Mouse (Mus musculus): ENCODE results near the gene Fam49a. TPM values are rescaled to one million over a fixed set of nuclear protein-coding genes. Genes with fewer than 3 reads are reported as not detected.
"Not testable (repeated sequence)": the region's sequence is repeated elsewhere in the genome, so short reads cannot be mapped to it uniquely, and the experiment has no call there.

Fam49a gene
- polyA plus RNA-seq, 1 experiment, result not detected

DNA sequence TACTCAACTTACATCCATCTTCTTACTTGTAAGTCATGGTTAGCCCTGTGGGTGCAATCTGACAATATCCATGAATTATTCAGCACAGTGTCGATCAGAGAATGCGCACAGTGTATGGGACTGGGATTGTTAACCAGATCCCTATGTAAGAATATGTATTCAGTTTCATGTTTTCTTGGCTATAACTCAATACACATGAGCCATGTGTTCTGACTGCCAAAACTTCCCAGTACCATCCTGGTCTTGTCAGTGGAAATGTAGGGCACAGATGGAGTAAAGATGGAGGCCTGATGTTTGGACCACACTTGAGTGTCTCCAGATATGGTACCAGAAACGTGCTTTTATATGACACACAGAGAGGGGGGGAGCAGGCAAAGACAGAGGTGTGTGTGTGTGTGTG is 59.2 kb downstream of the Fam49a start:
- TF ChIP-seq MYOG (IDR thresholded peaks at IDR 0.05; ENCODE audit: control insufficient read depth, extremely low read depth, insufficient read length) (no peak), USF1 (IDR thresholded peaks at IDR 0.05; ENCODE audit: low read depth) (no peak), MAX (IDR thresholded peaks at IDR 0.05) (no peak), MYOD1 (IDR thresholded peaks at IDR 0.05; ENCODE audit: control insufficient read depth, insufficient read length, low read depth) (no peak), CEBPB (IDR thresholded peaks at IDR 0.05; ENCODE audit: low read depth) (no peak)
- Histone ChIP-seq H3K27me3 (ENCODE audit: control insufficient read depth, insufficient read depth, insufficient read length) (no peaks in the 10 kb centered on the region), H3ac (ENCODE audit: control insufficient read depth, insufficient read length, low read depth) (no peak overlapping the region), H3K79me2 (ENCODE audit: control insufficient read depth, insufficient read depth) (no peaks in the 10 kb centered on the region), H3K79me3 (ENCODE audit: low read depth) (no peaks in the 10 kb centered on the region), H3K36me3 (ENCODE audit: control insufficient read depth, insufficient read depth) (no peaks in the 10 kb centered on the region), H3K4me3 (ENCODE audit: insufficient read depth, poor library complexity, severe bottlenecking) (no peak overlapping the region)

DNA sequence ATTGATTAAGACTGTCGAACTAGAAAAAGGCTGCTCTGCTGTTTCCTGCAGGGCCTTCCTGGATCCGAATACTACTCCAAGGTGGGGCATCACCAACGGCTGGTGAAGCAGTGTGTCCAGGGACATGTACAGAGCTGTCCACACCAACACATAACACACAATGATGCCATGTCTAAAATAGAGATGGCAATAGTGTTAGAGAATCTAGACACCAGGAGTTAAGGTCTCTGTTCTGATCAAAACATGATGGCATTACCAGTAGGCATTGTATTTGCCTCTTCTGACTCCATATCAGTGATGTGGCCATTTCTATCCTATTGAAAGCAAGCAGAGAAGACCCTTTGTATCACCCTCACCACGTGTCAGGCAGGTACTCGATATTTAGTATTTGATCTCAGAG is 61.1 kb downstream of the Fam49a start:
- Histone ChIP-seq H3K79me3 (ENCODE audit: low read depth) (no peaks in the 10 kb centered on the region), H3K4me3 (ENCODE audit: insufficient read depth, poor library complexity, severe bottlenecking) (no peak overlapping the region), H3ac (ENCODE audit: control insufficient read depth, insufficient read length, low read depth) (no peak overlapping the region), H3K27me3 (ENCODE audit: control insufficient read depth, insufficient read depth, insufficient read length) (no peaks in the 10 kb centered on the region), H3K79me2 (ENCODE audit: control insufficient read depth, insufficient read depth) (no peaks in the 10 kb centered on the region), H3K36me3 (ENCODE audit: control insufficient read depth, insufficient read depth) (no peaks in the 10 kb centered on the region)
- no peak for TF ChIP-seq MAX (IDR thresholded peaks at IDR 0.05)
- TF ChIP-seq MYOD1 (IDR thresholded peaks at IDR 0.05; ENCODE audit: control insufficient read depth, insufficient read length, low read depth), result no peak
- TF ChIP-seq USF1 (IDR thresholded peaks at IDR 0.05; ENCODE audit: low read depth), result no peak
- TF ChIP-seq MYOG (IDR thresholded peaks at IDR 0.05; ENCODE audit: control insufficient read depth, extremely low read depth, insufficient read length), result no peak
- TF ChIP-seq FOSL1 (IDR thresholded peaks at IDR 0.05; ENCODE audit: insufficient read depth, low read length, poor library complexity, severe bottlenecking), result no peak
- TF ChIP-seq CTCF (IDR thresholded peaks at IDR 0.05; ENCODE audit: control insufficient read depth, insufficient read depth, insufficient read length), result no peak
- TF ChIP-seq CEBPB (IDR thresholded peaks at IDR 0.05; ENCODE audit: low read depth), result no peak

DNA sequence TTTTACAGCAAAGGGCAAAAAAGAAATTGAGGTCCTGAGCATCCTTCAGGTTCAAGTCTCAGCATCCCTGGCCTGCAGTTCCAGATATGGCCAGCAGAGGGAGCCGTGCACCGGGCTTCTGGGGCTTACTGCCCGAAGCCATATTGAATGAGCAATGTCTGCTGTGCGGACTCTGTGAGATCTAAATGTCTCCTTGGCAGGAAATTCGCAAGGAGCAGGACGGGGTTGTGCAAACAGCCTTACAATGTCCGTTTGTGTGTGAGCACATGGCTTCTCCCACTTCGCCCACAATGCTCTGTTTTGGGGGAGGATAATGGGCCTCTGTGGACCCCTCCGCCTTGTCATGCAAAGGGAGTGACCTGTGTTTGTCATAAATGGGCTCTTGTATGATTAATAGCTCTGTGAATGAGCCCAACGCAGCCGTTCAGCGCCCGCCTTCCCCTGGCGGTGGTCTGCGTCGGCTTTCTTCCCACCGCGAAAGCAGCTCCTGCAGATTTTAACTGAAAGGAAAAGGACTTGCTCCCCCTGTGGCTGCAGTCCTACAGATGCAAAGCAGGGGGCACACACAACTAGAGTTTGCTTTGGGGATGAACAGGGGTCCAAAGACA is 61.8 kb downstream of the Fam49a start:
- Histone ChIP-seq H3K4me3 (ENCODE audit: insufficient read depth, poor library complexity, severe bottlenecking) (no peak overlapping the region), H3K79me3 (ENCODE audit: low read depth) (no peaks in the 10 kb centered on the region), H3K36me3 (ENCODE audit: control insufficient read depth, insufficient read depth) (no peaks in the 10 kb centered on the region), H3ac (ENCODE audit: control insufficient read depth, insufficient read length, low read depth) (no peak overlapping the region), H3K79me2 (ENCODE audit: control insufficient read depth, insufficient read depth) (no peaks in the 10 kb centered on the region), H3K27me3 (ENCODE audit: control insufficient read depth, insufficient read depth, insufficient read length) (no peaks in the 10 kb centered on the region)
- TF ChIP-seq USF1 (IDR thresholded peaks at IDR 0.05; ENCODE audit: low read depth) (no peak), MYOG (IDR thresholded peaks at IDR 0.05; ENCODE audit: control insufficient read depth, extremely low read depth, insufficient read length) (no peak), MYOD1 (IDR thresholded peaks at IDR 0.05; ENCODE audit: control insufficient read depth, insufficient read length, low read depth) (no peak), CTCF (IDR thresholded peaks at IDR 0.05; ENCODE audit: control insufficient read depth, insufficient read depth, insufficient read length) (peak; percentile 46), FOSL1 (IDR thresholded peaks at IDR 0.05; ENCODE audit: insufficient read depth, low read length, poor library complexity, severe bottlenecking) (no peak)

DNA sequence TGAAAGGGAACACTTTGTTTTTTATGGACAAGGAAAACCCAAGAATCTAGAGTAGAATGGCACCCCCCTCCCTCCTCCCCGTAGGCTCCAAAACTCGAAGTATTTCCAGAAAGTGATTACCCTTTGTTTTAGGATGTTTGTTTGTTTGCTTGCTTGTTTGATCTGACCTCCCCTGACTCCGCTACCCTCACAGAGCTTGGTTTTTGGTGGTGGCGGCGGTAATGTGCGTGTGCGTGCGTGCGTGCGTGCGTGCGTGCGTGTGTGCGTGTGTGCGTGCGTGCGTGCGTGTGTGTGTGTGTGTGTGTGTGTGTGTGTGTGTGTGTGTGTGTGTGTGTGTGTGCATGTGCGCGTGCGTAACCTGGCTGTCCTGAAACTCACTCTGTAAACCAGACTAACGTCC is 62.3 kb downstream of the Fam49a start:
- not testable (repeated sequence) for H3K4me3 ChIP-seq (ENCODE audit: insufficient read depth, poor library complexity, severe bottlenecking); H3K79me2 ChIP-seq (ENCODE audit: control insufficient read depth, insufficient read depth); H3K36me3 ChIP-seq (ENCODE audit: control insufficient read depth, insufficient read depth); H3K79me3 ChIP-seq (ENCODE audit: low read depth); H3K27me3 ChIP-seq (ENCODE audit: control insufficient read depth, insufficient read depth, insufficient read length); H3ac ChIP-seq (ENCODE audit: control insufficient read depth, insufficient read length, low read depth)

DNA sequence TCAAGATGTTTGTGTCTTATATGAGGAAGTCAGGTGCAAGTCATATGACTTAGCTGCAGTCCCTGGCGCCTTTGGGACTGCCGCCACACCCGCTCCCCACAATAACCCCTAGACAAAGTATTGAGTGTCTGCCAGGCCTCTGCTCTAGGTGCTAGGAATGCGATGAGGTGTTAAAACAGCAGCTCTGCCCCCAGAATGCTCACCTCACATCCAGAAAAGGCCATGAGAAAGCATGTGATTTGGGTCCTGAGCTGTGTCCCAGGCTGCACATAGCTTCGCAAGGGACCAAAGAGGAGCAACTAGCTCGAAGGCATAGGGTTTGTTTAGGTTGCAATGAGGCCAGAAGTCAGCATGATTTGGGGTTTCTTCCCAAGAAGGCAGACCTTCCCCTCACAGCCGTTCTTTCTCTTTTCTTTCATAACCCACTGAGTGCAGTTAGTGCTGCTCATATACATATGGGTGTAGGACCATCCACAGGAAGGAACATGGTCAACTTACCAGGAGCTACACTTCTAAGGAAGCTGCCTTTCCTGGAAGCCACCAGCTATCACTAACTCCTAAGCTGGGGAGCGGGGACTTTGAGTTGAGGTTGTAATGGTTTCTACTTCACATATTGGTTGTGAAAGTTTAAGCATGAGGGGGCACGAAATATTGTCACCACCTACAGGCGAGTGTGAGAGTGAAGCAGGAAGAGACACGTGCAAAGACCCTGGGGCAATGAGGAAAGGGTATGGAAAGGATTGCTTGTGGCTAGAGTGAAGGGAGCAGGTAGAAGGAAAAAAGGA is 71.8 kb downstream of the Fam49a start:
- Histone ChIP-seq H3K79me2 (ENCODE audit: control insufficient read depth, insufficient read depth) (no peaks in the 10 kb centered on the region), H3K27me3 (ENCODE audit: control insufficient read depth, insufficient read depth, insufficient read length) (no peaks in the 10 kb centered on the region), H3K36me3 (ENCODE audit: control insufficient read depth, insufficient read depth) (no peaks in the 10 kb centered on the region), H3K4me3 (ENCODE audit: insufficient read depth, poor library complexity, severe bottlenecking) (no peak overlapping the region), H3ac (ENCODE audit: control insufficient read depth, insufficient read length, low read depth) (no peak overlapping the region), H3K79me3 (ENCODE audit: low read depth) (no peaks in the 10 kb centered on the region)
- TF ChIP-seq CEBPB (IDR thresholded peaks at IDR 0.05; ENCODE audit: low read depth), result no peak
- no peak for TF ChIP-seq MAX (IDR thresholded peaks at IDR 0.05)
- no peak for TF ChIP-seq USF1 (IDR thresholded peaks at IDR 0.05; ENCODE audit: low read depth)
- TF ChIP-seq MYOG (IDR thresholded peaks at IDR 0.05; ENCODE audit: control insufficient read depth, extremely low read depth, insufficient read length), result no peak
- no peak for TF ChIP-seq CTCF (IDR thresholded peaks at IDR 0.05; ENCODE audit: control insufficient read depth, insufficient read depth, insufficient read length)
- TF ChIP-seq FOSL1 (IDR thresholded peaks at IDR 0.05; ENCODE audit: insufficient read depth, low read length, poor library complexity, severe bottlenecking), result no peak

DNA sequence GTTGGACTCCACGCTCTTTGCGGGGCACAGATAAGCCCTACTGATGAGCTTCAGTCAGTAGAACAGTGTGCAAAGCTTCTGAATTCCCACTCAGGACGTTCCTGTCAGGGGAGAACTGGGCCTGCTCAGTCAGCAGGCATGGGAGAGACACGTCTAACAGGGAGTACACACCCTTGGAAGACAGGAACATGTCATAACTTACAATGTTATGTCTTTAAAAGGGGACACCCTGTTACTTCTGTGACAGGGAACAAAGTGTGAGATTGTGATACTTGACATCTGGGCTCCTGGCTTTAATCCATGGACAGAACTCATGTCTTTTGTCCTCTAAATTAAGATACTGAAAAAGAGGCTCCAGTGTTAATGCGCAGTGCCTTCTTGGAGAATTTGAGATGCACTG is 72.5 kb downstream of the Fam49a start:
- no peaks in the 10 kb centered on the region for H3K79me2 ChIP-seq (ENCODE audit: control insufficient read depth, insufficient read depth)
- TF ChIP-seq MYOG (IDR thresholded peaks at IDR 0.05; ENCODE audit: control insufficient read depth, extremely low read depth, insufficient read length) (no peak), MYOD1 (IDR thresholded peaks at IDR 0.05; ENCODE audit: control insufficient read depth, insufficient read length, low read depth) (no peak), CEBPB (IDR thresholded peaks at IDR 0.05; ENCODE audit: low read depth) (no peak)
- no peak overlapping the region for H3K4me3 ChIP-seq (ENCODE audit: insufficient read depth, poor library complexity, severe bottlenecking)
- H3ac ChIP-seq (ENCODE audit: control insufficient read depth, insufficient read length, low read depth), result no peak overlapping the region
- no peaks in the 10 kb centered on the region for H3K36me3 ChIP-seq (ENCODE audit: control insufficient read depth, insufficient read depth)
- H3K27me3 ChIP-seq (ENCODE audit: control insufficient read depth, insufficient read depth, insufficient read length), result no peaks in the 10 kb centered on the region
- no peaks in the 10 kb centered on the region for H3K79me3 ChIP-seq (ENCODE audit: low read depth)

Data from C2C12 (cell line).